In the genomic region with DNA sequence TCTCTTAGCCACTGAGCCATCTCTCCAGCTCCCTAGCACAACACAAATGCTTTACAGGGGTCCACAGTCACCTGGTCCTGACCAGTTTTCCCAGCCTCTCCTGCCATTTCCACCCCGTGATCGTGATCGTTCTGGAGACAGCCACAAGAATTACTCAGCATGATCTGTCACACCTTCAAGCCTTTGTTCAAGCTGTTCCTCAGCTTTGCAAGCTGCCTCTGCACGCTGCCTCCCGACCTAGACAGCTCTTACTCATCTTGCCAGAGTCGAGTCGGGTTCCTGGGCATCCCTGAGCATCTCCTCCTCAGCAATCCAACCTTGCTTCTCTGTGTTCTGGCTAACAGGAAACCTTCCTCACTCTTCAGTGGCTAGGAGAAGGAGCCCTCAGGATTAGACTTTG, we compare ENCODE assay signal across 8 mouse cellular contexts. TPM values are rescaled to one million over a fixed set of nuclear protein-coding genes. Genes with fewer than 3 reads are reported as not detected.
DNase-seq lines count a peak whose midpoint lies in the region; ATAC-seq and TF ChIP-seq lines count a peak whose summit lies in the region.

A gene (plus strand): TSS at position 283 of the 400 bp plus-strand sequence.

- 66% methylated on average over 7 of the region's 7 CpGs for WGBS in midbrain, embryonic 13.5 days

- DNase-seq in left cerebral cortex, adult 2 months (ENCODE audit: extremely low spot score in 1 of 2, low spot score in 2 of 2) = no peak
- DNase-seq in left cerebral cortex, adult 11 months (ENCODE audit: low spot score) = no peak
- no peak for DNase-seq in adrenal gland, postnatal 4 days (ENCODE audit: low spot score in 2 of 2)
- DNase-seq in gonadal fat pad, adult 2 months (ENCODE audit: low read depth) = no peak
- no peak for DNase-seq in layer of hippocampus, postnatal 10 days (ENCODE audit: low spot score in 2 of 2)
- DNase-seq in ovary, postnatal 36 days (ENCODE audit: low spot score) = no peak
- DNase-seq in adipocyte (ENCODE audit: low spot score) = no peak

- H3K27ac ChIP-seq in left cerebral cortex, adult 2 months = no peak within 1 kb of the TSS
- no peak within 1 kb of the TSS for H3K27ac ChIP-seq in midbrain, embryonic 13.5 days

- ATAC-seq in midbrain, embryonic 13.5 days = no peak

- TF ChIP-seq CTCF in left cerebral cortex, adult 2 months (IDR thresholded peaks at IDR 0.05) = no peak

- H3K9ac ChIP-seq in midbrain, embryonic 13.5 days (replicated peaks) = no peak within 1 kb of the TSS

- no peaks in the 10 kb centered on the region for H3K9me3 ChIP-seq in midbrain, embryonic 13.5 days

- no peak within 1 kb of the TSS for H3K4me2 ChIP-seq in midbrain, embryonic 13.5 days (replicated peaks)

- no peaks in the 10 kb centered on the region for H3K36me3 ChIP-seq in midbrain, embryonic 13.5 days

- H3K4me3 ChIP-seq in left cerebral cortex, adult 2 months = no peak within 1 kb of the TSS
- H3K4me3 ChIP-seq in midbrain, embryonic 13.5 days (replicated peaks) = no peak within 1 kb of the TSS

- H3K27me3 ChIP-seq in midbrain, embryonic 13.5 days = peaks cover 3% of the 10 kb centered on the region; the same call in 1 of the 2 replicates

- no peaks in the 10 kb centered on the region for H3K4me1 ChIP-seq in midbrain, embryonic 13.5 days (replicated peaks)

- intact Hi-C loops in left cerebral cortex, adult 2 months (cut with DNase I) = no loop called here

RNA-seq across cellular contexts. Expression of the gene that starts here (rescaled TPM):
- 10 to 100 TPM; 50.9 to 53.1 TPM for total RNA-seq in left cerebral cortex, adult 2 months (2021)
- 100 to 1,000 TPM; 108 TPM for total RNA-seq in adrenal gland, postnatal 4 days (2021)
- polyA plus RNA-seq in gonadal fat pad, adult 2 months (2012; rRNA removed) = 481 and 623 TPM in 2 replicates
- total RNA-seq in layer of hippocampus, postnatal 10 days (2021) = 10 to 100 TPM; 53.3 to 66.3 TPM
- polyA plus RNA-seq in midbrain, embryonic 13.5 days (2015; fragmentation: Nextera tagmentation; extraction: Ambion mirVana) = 74.6 and 75.9 TPM in 2 replicates
